Mouse (Mus musculus): ENCODE measurements at regions not wholly inside any gene's neighbourhood (a gene's known extent, or its start where the extent isn't known, plus 50 kb on each side); places are given as distances from the start of the nearest gene placed in this dataset.

DNA sequence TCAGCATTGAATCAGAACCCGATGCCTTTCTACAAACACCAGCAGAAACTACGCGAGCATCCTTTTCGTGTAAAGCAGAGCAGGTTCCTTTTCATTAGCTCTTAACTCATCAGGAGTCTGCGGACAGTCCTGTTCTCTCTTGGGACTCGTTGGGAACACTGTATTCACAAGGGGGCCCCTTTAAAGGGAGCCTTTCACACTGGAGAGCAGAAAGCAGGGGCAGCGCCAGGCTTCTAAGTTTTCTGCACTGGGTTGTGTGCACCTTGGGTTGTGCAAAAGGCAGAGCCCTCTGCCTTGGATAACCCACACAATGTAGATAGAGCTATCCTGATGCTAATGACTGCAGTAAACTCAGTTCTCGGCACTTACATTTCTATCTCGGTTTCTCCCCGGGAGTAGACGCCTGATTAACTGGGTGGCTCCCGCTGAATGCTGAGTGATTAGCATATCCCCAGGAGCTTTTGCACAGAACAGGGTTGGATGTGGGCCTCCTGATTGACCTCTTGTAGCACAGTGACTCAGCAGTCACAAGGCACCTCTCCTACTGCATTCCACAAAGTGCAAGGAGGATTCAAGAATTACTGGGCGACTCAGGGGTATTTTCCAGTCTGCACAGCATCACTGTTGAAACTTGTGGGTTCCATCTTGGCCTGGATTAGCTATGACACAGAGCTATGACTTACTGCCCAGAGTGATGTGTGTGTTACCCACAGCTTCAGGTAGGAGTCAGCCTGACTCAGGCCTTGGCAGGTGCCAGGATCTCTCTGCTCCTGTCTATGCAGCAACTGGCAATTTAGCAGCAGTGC lies 209.8 kb upstream of the Igfbp3 start:
- in situ Hi-C loops (cut with MboI; ENCODE audit: low sequenced_read_pairs in 2 of 2, unreplicated experiment in 2 of 2): no loop called here
- Histone ChIP-seq H3K36me3 (ENCODE audit: control insufficient read depth, insufficient read depth, low read length, poor library complexity, severe bottlenecking) (no peaks in the 10 kb centered on the region), H3K4me3 (ENCODE audit: insufficient read depth in 1 of 2, low read depth in 1 of 2, low read length in 2 of 2, poor library complexity in 1 of 2, severe bottlenecking in 1 of 2) (peak overlapping the region in 1 of 2 experiments; percentile 12; a peak in 1 of 4 replicates), H3K9ac (ENCODE audit: insufficient read depth, low read depth, low read length, poor library complexity, severe bottlenecking) (no peak overlapping the region), H3K4me1 (ENCODE audit: control insufficient read depth in 2 of 2, insufficient read depth in 2 of 2, low read length in 2 of 2, poor library complexity in 1 of 2) (peaks cover 4 to 9% of the 10 kb centered on the region in 2 experiments; a peak in 2 of 4 replicates), H3K27ac (ENCODE audit: insufficient read depth, low read depth, low read length, poor library complexity, severe bottlenecking) (peak overlapping the region; percentile 96), H3K9me3 (ENCODE audit: control insufficient read depth, insufficient read depth, low read depth, low read length) (no peaks in the 10 kb centered on the region)
- TF ChIP-seq ZC3H11A (IDR thresholded peaks at IDR 0.05; ENCODE audit: borderline replicate concordance, low read depth, low read length) (no peak), HCFC1 (IDR thresholded peaks at IDR 0.05; ENCODE audit: borderline replicate concordance, insufficient read depth, low read length) (no peak), CHD2 (IDR thresholded peaks at IDR 0.05; ENCODE audit: low read depth, low read length) (peak; percentile 71; the same call in 1 of the 2 replicates), MAFK (IDR thresholded peaks at IDR 0.05; ENCODE audit: insufficient read depth, low read depth, low read length) (peak; percentile 97), ZNF384 (IDR thresholded peaks at IDR 0.05; ENCODE audit: low read depth, low read length) (no peak)
- DNase-seq (ENCODE audit: low read depth, low spot score): peak; percentile 85

GRCm38 (mm10) chr11:7412631-7413030 lies 198.9 kb upstream of the Igfbp3 start:
- TF ChIP-seq HCFC1 (IDR thresholded peaks at IDR 0.05; ENCODE audit: borderline replicate concordance, insufficient read depth, low read length) (no peak), CHD2 (IDR thresholded peaks at IDR 0.05; ENCODE audit: low read depth, low read length) (no peak), MAFK (IDR thresholded peaks at IDR 0.05; ENCODE audit: insufficient read depth, low read depth, low read length) (no peak), ZNF384 (IDR thresholded peaks at IDR 0.05; ENCODE audit: low read depth, low read length) (no peak), ZC3H11A (IDR thresholded peaks at IDR 0.05; ENCODE audit: borderline replicate concordance, low read depth, low read length) (no peak)
- no peak overlapping the region for H3K4me3 ChIP-seq (ENCODE audit: insufficient read depth in 1 of 2, low read depth in 1 of 2, low read length in 2 of 2, poor library complexity in 1 of 2, severe bottlenecking in 1 of 2)
- no peaks in the 10 kb centered on the region for H3K4me1 ChIP-seq (ENCODE audit: control insufficient read depth in 2 of 2, insufficient read depth in 2 of 2, low read length in 2 of 2, poor library complexity in 1 of 2)
- no peaks in the 10 kb centered on the region for H3K36me3 ChIP-seq (ENCODE audit: control insufficient read depth, insufficient read depth, low read length, poor library complexity, severe bottlenecking)
- no peak overlapping the region for H3K9ac ChIP-seq (ENCODE audit: insufficient read depth, low read depth, low read length, poor library complexity, severe bottlenecking)
- in situ Hi-C loops (cut with MboI; ENCODE audit: low sequenced_read_pairs in 2 of 2, unreplicated experiment in 2 of 2): no loop called here
- no peak overlapping the region for H3K27ac ChIP-seq (ENCODE audit: insufficient read depth, low read depth, low read length, poor library complexity, severe bottlenecking)
- H3K9me3 ChIP-seq (ENCODE audit: control insufficient read depth, insufficient read depth, low read depth, low read length): no peaks in the 10 kb centered on the region; the same call in 1 of the 2 replicates
- peak; percentile 16 for DNase-seq (ENCODE audit: low read depth, low spot score)

GRCm38 (mm10) chr11:7408992-7409391 lies 195.3 kb upstream of the Igfbp3 start:
- H3K27ac ChIP-seq (ENCODE audit: insufficient read depth, low read depth, low read length, poor library complexity, severe bottlenecking): no peak overlapping the region
- no peak for DNase-seq (ENCODE audit: low read depth, low spot score)
- no peaks in the 10 kb centered on the region for H3K4me1 ChIP-seq (ENCODE audit: control insufficient read depth in 2 of 2, insufficient read depth in 2 of 2, low read length in 2 of 2, poor library complexity in 1 of 2)
- H3K36me3 ChIP-seq (ENCODE audit: control insufficient read depth, insufficient read depth, low read length, poor library complexity, severe bottlenecking): no peaks in the 10 kb centered on the region
- H3K4me3 ChIP-seq (ENCODE audit: insufficient read depth in 1 of 2, low read depth in 1 of 2, low read length in 2 of 2, poor library complexity in 1 of 2, severe bottlenecking in 1 of 2): no peak overlapping the region
- in situ Hi-C loops (cut with MboI; ENCODE audit: low sequenced_read_pairs in 2 of 2, unreplicated experiment in 2 of 2): no loop called here
- no peak overlapping the region for H3K9ac ChIP-seq (ENCODE audit: insufficient read depth, low read depth, low read length, poor library complexity, severe bottlenecking)
- TF ChIP-seq CHD2 (IDR thresholded peaks at IDR 0.05; ENCODE audit: low read depth, low read length) (no peak), ZNF384 (IDR thresholded peaks at IDR 0.05; ENCODE audit: low read depth, low read length) (no peak), MAFK (IDR thresholded peaks at IDR 0.05; ENCODE audit: insufficient read depth, low read depth, low read length) (no peak), ZC3H11A (IDR thresholded peaks at IDR 0.05; ENCODE audit: borderline replicate concordance, low read depth, low read length) (no peak), HCFC1 (IDR thresholded peaks at IDR 0.05; ENCODE audit: borderline replicate concordance, insufficient read depth, low read length) (no peak)
- H3K9me3 ChIP-seq (ENCODE audit: control insufficient read depth, insufficient read depth, low read depth, low read length): no peaks in the 10 kb centered on the region; the same call in 1 of the 2 replicates

- TF ChIP-seq CHD2 (IDR thresholded peaks at IDR 0.05; ENCODE audit: low read depth, low read length) (no peak), ZC3H11A (IDR thresholded peaks at IDR 0.05; ENCODE audit: borderline replicate concordance, low read depth, low read length) (no peak), MAFK (IDR thresholded peaks at IDR 0.05; ENCODE audit: insufficient read depth, low read depth, low read length) (no peak), ZNF384 (IDR thresholded peaks at IDR 0.05; ENCODE audit: low read depth, low read length) (no peak), HCFC1 (IDR thresholded peaks at IDR 0.05; ENCODE audit: borderline replicate concordance, insufficient read depth, low read length) (no peak)
- Histone ChIP-seq H3K4me3 (ENCODE audit: insufficient read depth in 1 of 2, low read depth in 1 of 2, low read length in 2 of 2, poor library complexity in 1 of 2, severe bottlenecking in 1 of 2) (no peak overlapping the region), H3K9ac (ENCODE audit: insufficient read depth, low read depth, low read length, poor library complexity, severe bottlenecking) (no peak overlapping the region), H3K9me3 (ENCODE audit: control insufficient read depth, insufficient read depth, low read depth, low read length) (no peaks in the 10 kb centered on the region), H3K36me3 (ENCODE audit: control insufficient read depth, insufficient read depth, low read length, poor library complexity, severe bottlenecking) (no peaks in the 10 kb centered on the region), H3K27ac (ENCODE audit: insufficient read depth, low read depth, low read length, poor library complexity, severe bottlenecking) (no peak overlapping the region), H3K4me1 (ENCODE audit: control insufficient read depth in 2 of 2, insufficient read depth in 2 of 2, low read length in 2 of 2, poor library complexity in 1 of 2) (no peaks in the 10 kb centered on the region)
- DNase-seq (ENCODE audit: low read depth, low spot score): no peak
- in situ Hi-C loops (cut with MboI; ENCODE audit: low sequenced_read_pairs in 2 of 2, unreplicated experiment in 2 of 2): no loop called here
These were observed 190.9 kb upstream of the Igfbp3 start for GRCm38 (mm10) chr11:7404666-7405065.
